Mouse (Mus musculus) G1E (cell line): Measurements from ENCODE around the gene Ipcef1. TPM values are rescaled to one million over a fixed set of nuclear protein-coding genes. Genes with fewer than 3 reads are reported as not detected.

ENCODE experiments used
- ATAC-seq: 2 replicates; pipeline ENCODE4 v1.8.0; 2016; ENCODE audit warnings: mild to moderate bottlenecking; ENCODE audit not compliant: insufficient number of reproducible peaks, poor library complexity, low FRiP score, severe bottlenecking; ENCODE audit errors: extremely low read depth
- DNase-seq: peaks from one replicate; pipeline ENCODE4 v3.0.0; 2012; ENCODE audit warnings: low spot score
- H3K27me3 ChIP-seq: 2 replicates; pipeline ENCODE4 v1.6.1; 2012; ENCODE audit warnings: mild to moderate bottlenecking, low read length, inconsistent platforms; ENCODE audit not compliant: insufficient read depth
- H3K36me3 ChIP-seq: replicated peaks from 2 replicates; pipeline ENCODE3; 2012; ENCODE audit warnings: mild to moderate bottlenecking, inconsistent platforms
- H3K4me1 ChIP-seq: 2 replicates; pipeline ENCODE4 v1.6.1; 2012; ENCODE audit warnings: low read depth, low read length, inconsistent platforms, mixed read lengths; ENCODE audit not compliant: insufficient read depth
- H3K4me3 ChIP-seq: 2 replicates; pipeline ENCODE4 v1.5.1; 2012; ENCODE audit warnings: low read depth, mild to moderate bottlenecking, inconsistent platforms, low read length, moderate library complexity, mixed read lengths
- H3K9me3 ChIP-seq: replicated peaks from 2 replicates; pipeline ENCODE4 v1.6.1; 2012; ENCODE audit warnings: inconsistent platforms
- CTCF ChIP-seq: IDR thresholded peaks from 2 replicates; pipeline ENCODE4 v1.5.1; 2012; ENCODE audit warnings: low read depth, low read length, inconsistent platforms, mixed read lengths
- GATA1 ChIP-seq: IDR thresholded peaks from 2 replicates; pipeline ENCODE4 v1.6.1; 2012; ENCODE audit warnings: borderline replicate concordance, low read length, inconsistent platforms, mixed read lengths
- GATA2 ChIP-seq: IDR thresholded peaks from 2 replicates; pipeline ENCODE4 v1.6.1; 2012; ENCODE audit warnings: low read depth, low read length, inconsistent platforms, borderline replicate concordance
- POLR2AphosphoS5 ChIP-seq: IDR thresholded peaks from 2 replicates; pipeline ENCODE4 v1.6.1; 2012; ENCODE audit warnings: low read depth, low read length, inconsistent platforms; ENCODE audit not compliant: insufficient replicate concordance
- TAL1 ChIP-seq: conservative IDR thresholded peaks from 2 replicates; pipeline ENCODE4 v1.6.1; 2012; ENCODE audit warnings: low read depth, low read length, inconsistent platforms, mixed read lengths
- polyA plus RNA-seq: library from polyadenylated mRNA; stranded (reverse); fragments of >175 nt; gene quantifications from 2 replicates; pipeline ENCODE4 v1.2.3, GENCODE M21; 2012
- total RNA-seq, 2 experiments: library from RNA; stranded (forward) in 1 of 2; stranded (reverse) in 1 of 2; fragments of 200-1000 nt in 1 of 2; fragments of >200 nt in 1 of 2; fragmentation: Nextera tagmentation in 1 of 2; gene quantifications; 2 replicates each; pipeline ENCODE4 v1.2.3; 2014 to 2017

The Ipcef1 gene
- total and polyA plus RNA-seq, 3 experiments: 0.11 TPM; not detected in 2

- Histone ChIP-seq H3K36me3 (no peaks in the 10 kb centered on the region), H3K27me3 (no peaks in the 10 kb centered on the region), H3K4me1 (no peaks in the 10 kb centered on the region), H3K9me3 (no peaks in the 10 kb centered on the region), H3K4me3 (no peak overlapping the region)
- TF ChIP-seq GATA1: no peak
- no peak for TF ChIP-seq POLR2AphosphoS5
- ATAC-seq: no peak
- DNase-seq: no peak
Observed at GRCm38 (mm10) chr10:6901819-6902393, 150.4 kb downstream of the Ipcef1 start.

- no peak for DNase-seq
- ATAC-seq: no peak
- H3K27me3 ChIP-seq: no peaks in the 10 kb centered on the region
- H3K4me3 ChIP-seq: no peak overlapping the region
- no peaks in the 10 kb centered on the region for H3K4me1 ChIP-seq
- no peaks in the 10 kb centered on the region for H3K36me3 ChIP-seq
- TF ChIP-seq GATA2: no peak
- no peak for TF ChIP-seq POLR2AphosphoS5
- no peak for TF ChIP-seq TAL1
- TF ChIP-seq GATA1: no peak
- no peak for TF ChIP-seq CTCF
- no peaks in the 10 kb centered on the region for H3K9me3 ChIP-seq
Observed at GRCm38 (mm10) chr10:6900126-6900525, 152.2 kb downstream of the Ipcef1 start.

- DNase-seq (no peak), ATAC-seq (no peak)
- Histone ChIP-seq H3K27me3 (no peaks in the 10 kb centered on the region), H3K4me3 (no peak overlapping the region), H3K4me1 (no peaks in the 10 kb centered on the region), H3K36me3 (no peaks in the 10 kb centered on the region), H3K9me3 (no peaks in the 10 kb centered on the region)
- no peak for TF ChIP-seq GATA2
- TF ChIP-seq GATA1: no peak
- TF ChIP-seq POLR2AphosphoS5: no peak
- no peak for TF ChIP-seq TAL1
Observed at GRCm38 (mm10) chr10:6896659-6897303, 155.5 kb downstream of the Ipcef1 start.

GRCm38 (mm10) chr10:6895796-6896195, 156.5 kb downstream of the Ipcef1 start:
- no peak for ATAC-seq
- Histone ChIP-seq H3K9me3 (no peaks in the 10 kb centered on the region), H3K4me3 (no peak overlapping the region), H3K27me3 (no peaks in the 10 kb centered on the region), H3K36me3 (no peaks in the 10 kb centered on the region), H3K4me1 (no peaks in the 10 kb centered on the region)
- no peak for DNase-seq
- no peak for TF ChIP-seq POLR2AphosphoS5
- no peak for TF ChIP-seq TAL1
- TF ChIP-seq GATA2: no peak

- H3K27me3 ChIP-seq: no peaks in the 10 kb centered on the region
- TF ChIP-seq GATA1 (no peak), TAL1 (no peak), POLR2AphosphoS5 (no peak), CTCF (no peak), GATA2 (no peak)
Observed at GRCm38 (mm10) chr10:6890348-6891009, 161.8 kb downstream of the Ipcef1 start.

GRCm38 (mm10) chr10:6889640-6890245, 162.5 kb downstream of the Ipcef1 start:
- ATAC-seq: no peak
- Histone ChIP-seq H3K4me1 (no peaks in the 10 kb centered on the region), H3K36me3 (no peaks in the 10 kb centered on the region), H3K27me3 (no peaks in the 10 kb centered on the region), H3K4me3 (no peak overlapping the region), H3K9me3 (no peaks in the 10 kb centered on the region)
- DNase-seq: no peak
- TF ChIP-seq GATA2: no peak
- TF ChIP-seq GATA1: no peak
- no peak for TF ChIP-seq POLR2AphosphoS5
- no peak for TF ChIP-seq TAL1
- TF ChIP-seq CTCF: no peak

More at GRCm38 (mm10) chr10:6890348-6891009, 161.8 kb downstream of the Ipcef1 start:
- Histone ChIP-seq H3K4me3 (no peak overlapping the region), H3K4me1 (no peaks in the 10 kb centered on the region), H3K9me3 (no peaks in the 10 kb centered on the region), H3K36me3 (no peaks in the 10 kb centered on the region)
- no peak for ATAC-seq
- no peak for DNase-seq
